Mouse (Mus musculus) heart, embryonic 14.5 days (tissue): Measurements from ENCODE around the gene Pigt. TPM values are rescaled to one million over a fixed set of nuclear protein-coding genes. Genes with fewer than 3 reads are reported as not detected.

Experiments
- ATAC-seq: fragments of 200-750 bp; cut with Nextera tagmentation; 2 replicates; pipeline ENCODE4 v1.8.0; 2017; ENCODE audit warnings: low read depth, moderate TSS enrichment; ENCODE audit not compliant: insufficient number of reproducible peaks, insufficient read depth, low FRiP score
- H3K27ac ChIP-seq, 2 experiments: fragments of 200-500 bp in 1 of 2; fragments of 300-500 bp in 1 of 2; sonication (generic) in 1 of 2; replicated peaks in 1 of 2; 2 replicates each; pipeline ENCODE4 v1.5.1; 2012 to 2014; ENCODE audit warnings: low read depth in 2 of 2, low read length in 2 of 2, control low read depth in 1 of 2, mild to moderate bottlenecking in 1 of 2, mixed read lengths in 1 of 2; ENCODE audit not compliant: control insufficient read depth in 1 of 2, insufficient read depth in 1 of 2
- H3K27me3 ChIP-seq: fragments of 300-500 bp; sonication (generic); 2 replicates; pipeline ENCODE4 v1.6.1; 2014; ENCODE audit warnings: mild to moderate bottlenecking, low read length, control low read depth; ENCODE audit not compliant: control insufficient read depth, insufficient read depth
- H3K36me3 ChIP-seq: fragments of 300-500 bp; sonication (generic); 2 replicates; pipeline ENCODE4 v1.6.1; 2014; ENCODE audit warnings: mild to moderate bottlenecking, control low read depth, low read length, mixed read lengths; ENCODE audit not compliant: control insufficient read depth, insufficient read depth
- H3K4me1 ChIP-seq, 2 experiments: fragments of 200-500 bp in 1 of 2; fragments of 300-500 bp in 1 of 2; sonication (generic) in 1 of 2; 2 replicates each; pipeline ENCODE4 v1.6.1; 2012 to 2014; ENCODE audit warnings: low read length in 2 of 2, control low read depth in 1 of 2, mixed read lengths in 1 of 2; ENCODE audit not compliant: control insufficient read depth in 2 of 2, insufficient read depth in 2 of 2
- H3K4me2 ChIP-seq: fragments of 300-500 bp; sonication (generic); 2 replicates; pipeline ENCODE4 v1.6.1; 2014; ENCODE audit warnings: mild to moderate bottlenecking, low read length
- H3K4me3 ChIP-seq, 2 experiments: fragments of 200-500 bp in 1 of 2; fragments of 300-500 bp in 1 of 2; sonication (generic) in 1 of 2; 2 replicates each; pipeline ENCODE4 v1.5.1; 2012 to 2014; ENCODE audit warnings: low read length in 2 of 2, mild to moderate bottlenecking in 2 of 2, control low read depth in 1 of 2, low read depth in 1 of 2, moderate library complexity in 1 of 2; ENCODE audit not compliant: control insufficient read depth in 1 of 2, insufficient read depth in 1 of 2
- H3K9ac ChIP-seq: fragments of 300-500 bp; sonication (generic); 2 replicates; pipeline ENCODE4 v1.6.1; 2014; ENCODE audit warnings: mild to moderate bottlenecking, low read length
- H3K9me3 ChIP-seq: fragments of 300-500 bp; sonication (generic); 2 replicates; pipeline ENCODE4 v1.6.1; 2016; ENCODE audit warnings: low read length, control low read depth; ENCODE audit not compliant: control insufficient read depth
- WGBS: fragments of 180-500 bp; shearing (Covaris S2); extraction: QIAGEN DNeasy Blood & Tissue Kit; methylation state at CpG from one replicate; pipeline ENCODE4 v1.1.7; 2014; 5-methylcytosine and 5-hydroxymethylcytosine counted together
- polyA plus RNA-seq: library from polyadenylated mRNA; unstranded; fragments of >200 nt; fragmentation: Nextera tagmentation; extraction: Ambion mirVana; gene quantifications from 2 replicates; pipeline ENCODE4 v1.2.1, GENCODE M21; 2014

The Pigt gene
- polyA plus RNA-seq, 1 experiment from 2014 or later, result 64.3 TPM

GRCm38 (mm10) chr2:164551502-164551901, 54.2 kb downstream of the Pigt start:
- Histone ChIP-seq H3K4me3 (no peak overlapping the region), H3K9me3 (no peaks in the 10 kb centered on the region), H3K27me3 (peaks cover 4% of the 10 kb centered on the region; the same call in 1 of the 2 replicates), H3K9ac (no peak overlapping the region), H3K4me1 (no peaks in the 10 kb centered on the region), H3K36me3 (no peaks in the 10 kb centered on the region), H3K27ac (no peak overlapping the region), H3K4me2 (no peak overlapping the region)
- no peak for ATAC-seq
- WGBS, result 87% methylated on average over 9 of the region's 9 CpGs

Other genes starting within 250 kb of the Pigt start
- not detected in 2 replicates for gene Svs3b, start 240.9 kb upstream of the Pigt start, polyA plus RNA-seq
- not detected in 2 replicates for gene Svs4, start 219.1 kb upstream of the Pigt start, polyA plus RNA-seq
- gene Svs3a, start 208.3 kb upstream of the Pigt start, polyA plus RNA-seq, result not detected in 2 replicates
- not detected in 2 replicates for gene Svs6, start 180.8 kb upstream of the Pigt start, polyA plus RNA-seq
- gene Svs5, start 164.8 kb upstream of the Pigt start, polyA plus RNA-seq, result not detected in 2 replicates
- gene Slpi, start 108.4 kb upstream of the Pigt start, polyA plus RNA-seq, result 0.63 and 1.3 TPM in 2 replicates
- gene Rbpjl, start 94.4 kb upstream of the Pigt start, polyA plus RNA-seq, result 0.05 and 0.08 TPM in 2 replicates
- gene Matn4, start 92.4 kb upstream of the Pigt start, polyA plus RNA-seq, result 0.97 and 1.4 TPM in 2 replicates
- gene Sdc4, start 53.6 kb upstream of the Pigt start, polyA plus RNA-seq, result 33.5 and 40.1 TPM in 2 replicates
- gene Sys1, start 40.6 kb upstream of the Pigt start, polyA plus RNA-seq, result 45.7 and 47.6 TPM in 2 replicates
- 8.0 and 16.3 TPM in 2 replicates for gene Gm20458, start 36.6 kb upstream of the Pigt start, polyA plus RNA-seq
- not detected in 2 replicates for gene Trp53tg5, start 23.8 kb upstream of the Pigt start, polyA plus RNA-seq
- 13.1 and 21.3 TPM in 2 replicates for gene Dbndd2, start 11.4 kb upstream of the Pigt start, polyA plus RNA-seq
- 1.3 and 6.2 TPM in 2 replicates for gene Wfdc2, start 64.9 kb downstream of the Pigt start, polyA plus RNA-seq
- gene Spint3, start 75.9 kb downstream of the Pigt start, polyA plus RNA-seq, result not detected in 2 replicates
- 0.35 and 0.43 TPM in 2 replicates for gene Wfdc6a, start 87.9 kb downstream of the Pigt start, polyA plus RNA-seq
- gene Eppin, start 96.1 kb downstream of the Pigt start, polyA plus RNA-seq, result not detected in 2 replicates
- not detected in 2 replicates for gene Wfdc6b, start 116.0 kb downstream of the Pigt start, polyA plus RNA-seq
- gene Wfdc8, start 116.1 kb downstream of the Pigt start, polyA plus RNA-seq, result not detected in 2 replicates
- gene Wfdc16, start 141.3 kb downstream of the Pigt start, polyA plus RNA-seq, result not detected in 2 replicates
- gene Wfdc10, start 158.5 kb downstream of the Pigt start, polyA plus RNA-seq, result not detected in 2 replicates
- not detected in 2 replicates for gene Wfdc9, start 159.1 kb downstream of the Pigt start, polyA plus RNA-seq
- gene Wfdc11, start 176.6 kb downstream of the Pigt start, polyA plus RNA-seq, result not detected in 2 replicates
- gene Wfdc13, start 187.6 kb downstream of the Pigt start, polyA plus RNA-seq, result 0.19 TPM in 1 of 2 replicates, not detected in the other
- gene Spint4, start 201.0 kb downstream of the Pigt start, polyA plus RNA-seq, result not detected in 2 replicates
- gene Spint5, start 217.8 kb downstream of the Pigt start, polyA plus RNA-seq, result not detected in 2 replicates
- 0.51 and 0.65 TPM in 2 replicates for gene Wfdc3, start 248.4 kb downstream of the Pigt start, polyA plus RNA-seq
- 51.1 and 53.8 TPM in 2 replicates for gene Dnttip1, start 248.5 kb downstream of the Pigt start, polyA plus RNA-seq